ENCODE assay signal across 17 mouse cellular contexts in genomic region chr17:13542261-13542660, GRCm38 (mm10).
DNase-seq lines count a peak whose midpoint lies in the region; ATAC-seq and TF ChIP-seq lines count a peak whose summit lies in the region.
"Had no signal": no experiment of that assay in that cellular context is flagged by ENCODE, and none has a peak within 500 bp of the region (broad histone marks: within the 10 kb centered on the region; RNA-seq: fewer than 3 reads in every experiment).

No protein-coding gene starts in this region.

- ATAC-seq in liver, postnatal 0 days = no peak
- ATAC-seq in granulocyte monocyte progenitor cell, adult 5-6 weeks (replicated peaks; ENCODE audit: poor library complexity, severe bottlenecking) = 0 out of 2 replicates have a peak, but pooled peaks have one; percentile 13
- ATAC-seq in neutrophil, adult 5-6 weeks (ENCODE audit: extremely low read depth, insufficient number of reproducible peaks, low FRiP score, poor library complexity, severe bottlenecking) = peak; percentile 11; the same call in 1 of the 2 replicates
- no peak for ATAC-seq in hindbrain, embryonic 13.5 days (ENCODE audit: low FRiP score)
- ATAC-seq: intestine, postnatal 0 days had no signal

- H3K36me3 ChIP-seq in liver, adult 2 months (ENCODE audit: control insufficient read depth, insufficient read depth, low read length) = no peaks in the 10 kb centered on the region
- no peaks in the 10 kb centered on the region for H3K36me3 ChIP-seq in liver, postnatal 0 days (replicated peaks; ENCODE audit: insufficient read depth, low read length)
- H3K36me3 ChIP-seq in hindbrain, embryonic 13.5 days = no peaks in the 10 kb centered on the region
- H3K36me3 ChIP-seq: liver, embryonic 15.5 days; midbrain, embryonic 10.5 days had no signal

- peak; percentile 30 for DNase-seq in liver, adult 2 months (ENCODE audit: extremely low read depth, low read depth, low spot score)
- DNase-seq in liver, postnatal 0 days = no peak
- peak; percentile 59 for DNase-seq in CD4-positive, CD25-positive, alpha-beta regulatory T cell, adult 2 months (ENCODE audit: low read depth, low spot score)
- DNase-seq in adrenal gland, postnatal 14 days = no peak
- DNase-seq: adrenal gland, postnatal 36 days; cerebellum, postnatal 36 days; heart, adult 18-20 months; heart, postnatal 10 days; kidney, postnatal 36 days; layer of hippocampus, postnatal 36 days had no signal

- no peak overlapping the region for H3K9ac ChIP-seq in liver, adult 2 months (ENCODE audit: low read depth, low read length)
- no peak overlapping the region for H3K9ac ChIP-seq in liver, postnatal 0 days (replicated peaks)
- H3K9ac ChIP-seq in hindbrain, embryonic 13.5 days = no peak overlapping the region
- H3K9ac ChIP-seq: liver, embryonic 15.5 days had no signal

- no peak overlapping the region for H3K27ac ChIP-seq in liver, adult 2 months (replicated peaks; ENCODE audit: insufficient read depth, low read depth, low read length)
- H3K27ac ChIP-seq in liver, postnatal 0 days (ENCODE audit: low read depth) = no peak overlapping the region
- H3K27ac ChIP-seq in hindbrain, embryonic 13.5 days = no peak overlapping the region
- H3K27ac ChIP-seq: liver, embryonic 15.5 days; midbrain, embryonic 10.5 days had no signal

- H3K4me1 ChIP-seq in liver, adult 2 months (ENCODE audit: control insufficient read depth, insufficient read depth, low read length) = no peaks in the 10 kb centered on the region
- no peaks in the 10 kb centered on the region for H3K4me1 ChIP-seq in liver, postnatal 0 days (ENCODE audit: insufficient read depth)
- H3K4me1 ChIP-seq in hindbrain, embryonic 13.5 days (replicated peaks) = no peaks in the 10 kb centered on the region
- H3K4me1 ChIP-seq: liver, embryonic 15.5 days; midbrain, embryonic 10.5 days had no signal

- no peak for TF ChIP-seq POLR2A in liver, adult 2 months (IDR thresholded peaks at IDR 0.05; ENCODE audit: extremely low read depth, insufficient read depth, low read length)

- H3K4me3 ChIP-seq in liver, adult 2 months (ENCODE audit: insufficient read depth, low read depth, low read length) = no peak overlapping the region
- H3K4me3 ChIP-seq in liver, postnatal 0 days (ENCODE audit: low read depth, low read length) = no peak overlapping the region
- no peak overlapping the region for H3K4me3 ChIP-seq in hindbrain, embryonic 13.5 days
- H3K4me3 ChIP-seq: erythroblast, embryonic 14.5 days; liver, embryonic 15.5 days; midbrain, embryonic 10.5 days had no signal

- TF ChIP-seq EP300 in liver, postnatal 0 days (IDR thresholded peaks at IDR 0.05; ENCODE audit: low read depth) = no peak

- peaks cover 31% of the 10 kb centered on the region for H3K9me3 ChIP-seq in liver, postnatal 0 days (ENCODE audit: low read length)
- peaks cover 67% of the 10 kb centered on the region for H3K9me3 ChIP-seq in hindbrain, embryonic 13.5 days

- no peak for TF ChIP-seq CTCF in liver, adult 2 months (IDR thresholded peaks at IDR 0.05; ENCODE audit: low read depth, low read length)
- no peak for TF ChIP-seq CTCF in liver, postnatal 0 days (IDR thresholded peaks at IDR 0.05; ENCODE audit: low read depth)

- H3K79me2 ChIP-seq in liver, adult 2 months (ENCODE audit: control insufficient read depth, insufficient read depth, low read length) = no peaks in the 10 kb centered on the region

- H3K4me2 ChIP-seq in liver, postnatal 0 days (ENCODE audit: low read depth, low read length) = no peak overlapping the region
- H3K4me2 ChIP-seq in hindbrain, embryonic 13.5 days = no peak overlapping the region
- H3K4me2 ChIP-seq: liver, embryonic 15.5 days had no signal

- H3K27me3 ChIP-seq in liver, adult 2 months (ENCODE audit: control insufficient read depth, insufficient read depth, low read length) = no peaks in the 10 kb centered on the region
- no peaks in the 10 kb centered on the region for H3K27me3 ChIP-seq in liver, postnatal 0 days (ENCODE audit: insufficient read depth, low read length)
- H3K27me3 ChIP-seq in hindbrain, embryonic 13.5 days = no peaks in the 10 kb centered on the region
- H3K27me3 ChIP-seq: liver, embryonic 15.5 days had no signal

Comparison
In these comparisons a context has a peak if more than half of its experiments do, and no peak if none do; other contexts are left out.
1. DNase-seq: peak in liver, adult 2 months (single experiment) and CD4-positive, CD25-positive, alpha-beta regulatory T cell, adult 2 months (single experiment); none in liver, postnatal 0 days (single experiment) and adrenal gland, postnatal 14 days (single experiment).
2. ATAC-seq: peak in granulocyte monocyte progenitor cell, adult 5-6 weeks (single experiment) and neutrophil, adult 5-6 weeks (single experiment); none in liver, postnatal 0 days (single experiment) and hindbrain, embryonic 13.5 days (single experiment).